Mouse (Mus musculus) neural tube, embryonic 10.5 days (tissue): Measurements from ENCODE around the gene Akap10.
A peak's percentile ranks its signal among the peaks of the same experiment; 100 is the strongest.
"Not testable (repeated sequence)": the region's sequence is repeated elsewhere in the genome, so short reads cannot be mapped to it uniquely, and the experiment has no call there.

Experiments
- DNase-seq: peaks from one replicate; pipeline ENCODE4 v3.0.0-alpha.2; 2017; ENCODE audit warnings: low spot score; ENCODE audit errors: extremely low spot score

Gene Akap10

GRCm38 (mm10) chr11:61930640-61931586, 861 bp upstream of the Akap10 start:
- DNase-seq, result peak; percentile 12

- DNase-seq, result no peak
Observed at GRCm38 (mm10) chr11:61929323-61930097, 542 bp downstream of the Akap10 start.

GRCm38 (mm10) chr11:61923309-61923708, 6.7 kb downstream of the Akap10 start:
- no peak for DNase-seq

- DNase-seq, result no peak
Observed at GRCm38 (mm10) chr11:61919702-61920101, 10.3 kb downstream of the Akap10 start.

- no peak for DNase-seq
Observed at GRCm38 (mm10) chr11:61908315-61908714, 21.7 kb downstream of the Akap10 start.

GRCm38 (mm10) chr11:61882183-61882582, 47.9 kb downstream of the Akap10 start:
- no peak for DNase-seq

- no peak for DNase-seq
Observed at GRCm38 (mm10) chr11:61879921-61880320, 50.1 kb downstream of the Akap10 start.

- no peak for DNase-seq
Observed at GRCm38 (mm10) chr11:61871881-61872280, 58.2 kb downstream of the Akap10 start.

- no peak for DNase-seq
Observed at GRCm38 (mm10) chr11:61866856-61867255, 63.2 kb downstream of the Akap10 start.

- no peak for DNase-seq
Observed at GRCm38 (mm10) chr11:61861781-61862547, 68.1 kb downstream of the Akap10 start.

GRCm38 (mm10) chr11:61859316-61859715, 70.7 kb downstream of the Akap10 start:
- DNase-seq, result no peak

GRCm38 (mm10) chr11:61855539-61855938, 74.5 kb downstream of the Akap10 start:
- no peak for DNase-seq

GRCm38 (mm10) chr11:61854988-61855411, 75.1 kb downstream of the Akap10 start, which contains the start of gene Ulk2:
Gene Ulk2, minus strand, starts transcription at chr11:61855073.
- no peak for DNase-seq

GRCm38 (mm10) chr11:61854211-61854987, 75.7 kb downstream of the Akap10 start:
- peak; percentile 89 for DNase-seq

GRCm38 (mm10) chr11:61853659-61854058, 76.4 kb downstream of the Akap10 start:
- DNase-seq, result no peak

GRCm38 (mm10) chr11:61852916-61853315, 77.1 kb downstream of the Akap10 start:
- no peak for DNase-seq

GRCm38 (mm10) chr11:61851195-61851594, 78.9 kb downstream of the Akap10 start:
- no peak for DNase-seq

- not testable (repeated sequence) for DNase-seq
Observed at GRCm38 (mm10) chr11:61840663-61841062, 89.4 kb downstream of the Akap10 start.

GRCm38 (mm10) chr11:61839940-61840339, 90.1 kb downstream of the Akap10 start:
- no peak for DNase-seq

GRCm38 (mm10) chr11:61839182-61839581, 90.9 kb downstream of the Akap10 start:
- DNase-seq, result no peak
